Mouse (Mus musculus): ENCODE results near the gene March9. TPM values are rescaled to one million over a fixed set of nuclear protein-coding genes. Genes with fewer than 3 reads are reported as not detected.

March9 gene
- polyA plus RNA-seq, 1 experiment from 2014 or later, result 28.6 TPM

DNA sequence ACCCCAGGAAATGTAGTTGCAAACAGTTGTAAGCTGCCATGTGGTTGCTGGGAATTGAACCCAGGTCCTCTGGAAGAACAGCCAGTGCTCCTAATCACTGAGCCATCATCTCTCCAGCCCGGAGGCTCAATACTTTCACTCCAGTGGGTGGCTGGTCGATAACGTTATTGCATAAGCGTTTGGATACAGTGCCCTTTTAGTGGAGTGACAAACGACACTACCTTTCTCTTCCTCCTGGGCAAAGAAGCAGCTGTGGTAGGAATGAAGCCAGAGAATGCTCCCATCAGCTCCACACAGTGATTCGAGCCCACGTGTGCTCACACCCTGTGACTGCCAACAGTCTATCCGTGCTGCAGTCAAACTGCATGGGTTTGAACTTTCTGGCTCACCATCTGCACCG lies 11.2 kb upstream of the March9 start:
- POLR2A ChIA-PET, result no interaction called here
- no peak for ATAC-seq

DNA sequence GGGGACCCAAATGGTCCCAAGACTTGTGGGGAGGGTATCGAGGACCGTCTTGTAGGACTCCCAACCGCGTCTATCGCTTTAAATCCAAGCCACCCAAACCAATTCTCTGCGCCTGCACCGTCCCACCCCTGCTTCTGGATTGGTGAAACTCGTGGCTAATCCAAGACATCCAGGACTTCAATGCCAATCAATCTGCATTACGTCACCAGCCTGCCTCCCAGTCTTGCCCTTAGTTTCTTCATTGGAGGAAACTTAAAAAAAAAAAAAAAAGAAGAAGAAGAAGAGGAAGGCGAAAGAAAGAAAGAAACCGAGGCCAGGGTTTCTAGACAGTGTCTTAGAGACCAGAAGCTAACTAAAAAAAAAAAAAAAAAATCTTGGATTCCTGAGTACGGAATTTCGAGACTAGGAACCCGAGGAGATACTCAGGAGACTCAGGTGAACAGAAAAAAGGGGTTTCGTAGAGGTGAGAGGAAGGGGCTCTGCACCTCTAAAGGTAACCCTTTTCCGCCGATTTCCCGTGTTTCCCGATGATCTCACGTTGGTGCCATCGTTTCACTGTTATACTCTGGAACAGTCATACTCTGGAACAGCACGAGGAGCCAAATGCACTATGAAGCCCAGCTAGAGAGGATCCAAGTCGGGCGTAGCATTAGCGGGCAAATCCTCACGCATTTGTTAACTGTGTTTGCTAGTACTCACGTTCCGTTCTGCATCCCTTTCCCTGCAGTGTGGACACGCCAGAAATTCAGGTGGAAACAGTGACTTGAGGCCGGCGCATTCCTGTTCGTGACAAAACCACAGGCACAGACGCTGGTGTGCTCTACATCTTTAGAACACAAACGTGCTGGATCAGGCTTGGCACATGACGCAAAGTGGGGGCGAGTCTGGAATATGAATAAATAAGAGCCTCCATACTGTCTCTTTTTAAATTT lies 10.5 kb upstream of the March9 start, which contains the start of gene Tspan31:
Gene Tspan31, minus strand, starts transcription at position 75 of the 932 bp plus-strand sequence.
- in situ Hi-C loops (cut with MboI; ENCODE audit: low pct_unique_long_range_greater_than_20kb), result loop anchor here (25.0 kb wide), 1 partner anchor 592 kb away; the partner anchor contains the start of genes Nab2 and Nemp1

More for the DNA sequence above, 11.2 kb upstream of the March9 start:
- TF ChIP-seq CTCF (IDR thresholded peaks at IDR 0.05), result no peak
- CTCF ChIA-PET, result interaction anchor here (1.1 to 1.2 kb wide), 2 partner anchors 12 to 13 kb away, joined by 3 read pairs; no protein-coding TSS in a partner anchor
- no peaks in the 10 kb centered on the region for H3K27me3 ChIP-seq
- no peak for DNase-seq (ENCODE audit: low read depth, low spot score)
- in situ Hi-C loops (cut with MboI; ENCODE audit: low pct_unique_long_range_greater_than_20kb), result loop anchor here (25.0 kb wide), 1 partner anchor 591 kb away; the partner anchor contains the start of genes Nab2 and Nemp1

DNA sequence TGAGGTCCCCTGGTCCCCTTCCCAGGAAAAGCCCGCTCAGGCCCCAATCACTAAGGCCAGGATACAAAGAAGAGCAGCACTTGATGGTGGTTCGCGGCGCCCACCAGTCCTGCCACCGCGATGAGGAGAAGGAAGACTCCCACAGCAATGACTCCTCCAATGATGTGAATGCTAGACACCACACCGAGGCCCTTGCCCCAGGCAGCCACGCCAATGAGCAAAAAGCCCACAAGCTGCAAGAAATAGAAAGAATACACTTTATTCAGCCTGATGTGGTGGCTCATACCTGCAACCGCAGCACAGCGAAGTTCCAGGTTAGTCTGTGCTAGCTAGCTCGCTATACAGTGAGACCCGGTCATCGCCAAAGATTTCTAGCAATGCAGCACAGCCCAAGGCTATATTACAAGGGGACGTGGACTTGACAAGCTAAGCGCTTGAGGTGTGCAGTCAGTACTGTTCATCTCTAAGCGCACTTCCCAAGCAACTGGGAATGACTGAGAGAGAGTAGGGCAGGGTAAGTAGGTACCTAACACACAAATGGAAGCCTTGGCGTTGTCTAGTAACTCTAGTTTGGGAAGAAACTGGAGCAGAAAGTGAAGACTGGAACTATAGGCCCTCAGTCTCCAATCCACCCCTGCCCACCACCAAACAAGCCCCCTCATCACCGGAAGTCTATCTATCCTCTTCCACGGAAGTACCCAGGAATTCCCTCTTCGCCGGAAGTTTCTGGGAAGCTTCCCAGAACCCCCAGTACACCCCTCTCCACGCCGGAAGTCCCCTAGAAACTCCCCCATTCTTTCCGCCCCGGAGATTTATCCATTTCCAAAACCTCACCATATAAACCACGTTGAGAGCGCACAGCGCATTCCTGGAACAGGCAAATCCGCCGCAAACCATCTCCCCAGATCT lies 9.6 kb upstream of the March9 start:
- no peak for TF ChIP-seq CTCF (IDR thresholded peaks at IDR 0.05)
- no peaks in the 10 kb centered on the region for H3K27me3 ChIP-seq
- ChIA-PET CTCF (interaction anchor here (0.6 to 1.7 kb wide), 2 partner anchors 14 to 23 kb away, joined by 3 to 4 read pairs; no protein-coding TSS in a partner anchor), POLR2A (interaction anchor here (1.5 kb wide), 1 partner anchor 28 kb away, joined by 4 read pairs; the partner anchor contains the start of genes Eef1akmt3 and Mettl1)
- DNase-seq (ENCODE audit: low read depth, low spot score) (no peak), ATAC-seq (peak; percentile 28)
- in situ Hi-C loops (cut with MboI; ENCODE audit: low pct_unique_long_range_greater_than_20kb), result loop anchor here (25.0 kb wide), 1 partner anchor 593 kb away; the partner anchor contains the start of genes Nab2 and Nemp1

More for the DNA sequence above, 10.5 kb upstream of the March9 start, which contains the start of gene Tspan31:
- DNase-seq (ENCODE audit: low read depth, low spot score) (peak; percentile 75), ATAC-seq (peak; percentile 86)
- no peaks in the 10 kb centered on the region for H3K27me3 ChIP-seq
- ChIA-PET POLR2A (interaction anchor here (0.6 to 1.5 kb wide), 3 partner anchors 8 to 1478 kb away, joined by 3 to 4 read pairs (median 4); partner anchors contain the start of genes Eef1akmt3 and Mettl1), CTCF (interaction anchor here (0.6 to 1.7 kb wide), 3 partner anchors 13 to 24 kb away, joined by 3 to 4 read pairs (median 3); no protein-coding TSS in a partner anchor)
- no peak for TF ChIP-seq CTCF (IDR thresholded peaks at IDR 0.05)

DNA sequence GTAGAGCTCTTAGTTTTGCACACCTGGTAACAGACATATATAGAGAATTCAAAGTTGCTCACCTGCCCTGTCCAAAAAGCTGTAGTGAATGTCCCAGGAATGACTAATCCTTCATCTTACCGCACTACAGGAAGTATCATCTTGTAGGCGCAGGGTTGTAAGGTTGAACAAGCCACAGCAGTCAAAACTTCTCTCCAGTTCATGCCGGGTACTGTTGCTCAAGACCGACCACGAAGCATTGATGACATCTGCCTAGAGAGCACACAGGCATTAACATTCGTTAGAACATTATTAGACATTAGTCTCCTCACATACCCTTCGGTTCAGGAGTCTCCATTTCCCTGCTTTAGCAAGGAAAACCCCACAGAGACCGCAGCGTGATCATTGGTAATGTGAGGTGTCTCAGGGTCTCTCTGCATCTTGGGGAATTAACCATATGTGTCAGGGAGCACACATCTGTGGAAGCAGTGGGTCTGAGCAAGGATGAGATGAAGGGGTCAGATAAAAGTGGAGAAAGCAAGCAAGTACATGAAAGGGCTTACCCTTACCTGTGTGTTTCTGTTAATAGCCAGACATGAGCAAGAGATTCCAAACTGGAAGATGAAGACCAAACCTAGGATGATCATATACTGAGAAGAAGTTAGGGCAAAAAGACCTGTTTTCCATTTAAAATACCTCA lies 8.5 kb upstream of the March9 start:
- no peaks in the 10 kb centered on the region for H3K27me3 ChIP-seq
- ChIA-PET POLR2A (no interaction called here), CTCF (interaction anchor here (1.3 to 1.7 kb wide), 2 partner anchors 10 to 15 kb away, joined by 4 read pairs; no protein-coding TSS in a partner anchor)
- DNase-seq (ENCODE audit: low read depth, low spot score) (no peak), ATAC-seq (no peak)
- TF ChIP-seq CTCF (IDR thresholded peaks at IDR 0.05), result no peak
- in situ Hi-C loops (cut with MboI; ENCODE audit: low pct_unique_long_range_greater_than_20kb), result loop anchor here (25.0 kb wide), 1 partner anchor 594 kb away; the partner anchor contains the start of genes Nab2 and Nemp1

DNA sequence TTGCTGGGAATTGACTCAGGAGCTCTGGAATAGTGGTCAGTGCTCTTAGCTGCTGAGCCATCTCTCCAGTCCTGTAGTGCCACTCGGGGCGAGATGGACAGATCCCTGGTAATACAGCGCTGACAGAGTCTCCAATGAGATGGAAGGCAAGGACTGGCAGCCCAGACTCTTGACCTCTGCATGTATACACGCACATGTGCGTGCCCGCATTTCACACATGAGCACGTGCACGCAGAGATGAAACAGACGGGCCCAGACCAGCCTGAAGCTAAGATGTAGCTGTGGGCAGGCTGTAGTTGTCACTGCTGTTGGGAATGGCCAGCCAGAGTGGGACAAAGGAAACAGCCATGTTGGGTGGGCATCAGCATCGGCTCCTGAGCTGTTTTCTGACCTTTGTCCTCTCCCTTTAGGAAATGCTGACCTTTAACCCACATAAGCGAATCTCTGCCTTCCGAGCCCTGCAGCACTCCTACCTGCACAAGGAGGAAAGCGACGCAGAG lies 6.6 kb upstream of the March9 start:
- no peaks in the 10 kb centered on the region for H3K27me3 ChIP-seq
- DNase-seq (ENCODE audit: low read depth, low spot score) (no peak), ATAC-seq (no peak)
- no peak for TF ChIP-seq CTCF (IDR thresholded peaks at IDR 0.05)
- in situ Hi-C loops (cut with MboI; ENCODE audit: low pct_unique_long_range_greater_than_20kb), result loop anchor here (25.0 kb wide), 1 partner anchor 596 kb away; the partner anchor contains the start of genes Nab2 and Nemp1
- CTCF ChIA-PET, result no interaction called here
- POLR2A ChIA-PET, result no interaction called here

DNA sequence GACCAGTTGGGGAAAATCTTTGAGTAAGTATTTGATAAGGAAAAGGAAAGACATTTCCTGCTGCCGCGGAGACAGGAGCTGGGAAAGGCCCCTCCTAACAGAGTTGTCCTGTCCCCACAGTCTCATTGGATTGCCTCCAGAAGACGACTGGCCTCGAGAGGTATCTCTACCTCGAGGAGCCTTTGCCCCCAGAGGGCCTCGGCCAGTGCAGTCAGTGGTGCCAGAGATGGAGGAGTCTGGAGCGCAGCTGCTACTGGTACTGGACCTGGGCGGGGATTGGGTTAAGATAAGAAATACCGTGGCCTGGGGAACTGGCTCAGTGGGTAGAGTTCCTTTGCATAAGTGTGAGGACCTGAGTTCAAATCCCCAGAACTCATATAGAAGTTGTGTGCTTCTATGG lies 6.0 kb upstream of the March9 start:
- POLR2A ChIA-PET, result no interaction called here
- no peak for ATAC-seq
- no peaks in the 10 kb centered on the region for H3K27me3 ChIP-seq
- CTCF ChIA-PET, result no interaction called here
- DNase-seq (ENCODE audit: low read depth, low spot score), result no peak
- no peak for TF ChIP-seq CTCF (IDR thresholded peaks at IDR 0.05)
- in situ Hi-C loops (cut with MboI; ENCODE audit: low pct_unique_long_range_greater_than_20kb), result loop anchor here (25.0 kb wide), 1 partner anchor 596 kb away; the partner anchor contains the start of genes Nab2 and Nemp1

DNA sequence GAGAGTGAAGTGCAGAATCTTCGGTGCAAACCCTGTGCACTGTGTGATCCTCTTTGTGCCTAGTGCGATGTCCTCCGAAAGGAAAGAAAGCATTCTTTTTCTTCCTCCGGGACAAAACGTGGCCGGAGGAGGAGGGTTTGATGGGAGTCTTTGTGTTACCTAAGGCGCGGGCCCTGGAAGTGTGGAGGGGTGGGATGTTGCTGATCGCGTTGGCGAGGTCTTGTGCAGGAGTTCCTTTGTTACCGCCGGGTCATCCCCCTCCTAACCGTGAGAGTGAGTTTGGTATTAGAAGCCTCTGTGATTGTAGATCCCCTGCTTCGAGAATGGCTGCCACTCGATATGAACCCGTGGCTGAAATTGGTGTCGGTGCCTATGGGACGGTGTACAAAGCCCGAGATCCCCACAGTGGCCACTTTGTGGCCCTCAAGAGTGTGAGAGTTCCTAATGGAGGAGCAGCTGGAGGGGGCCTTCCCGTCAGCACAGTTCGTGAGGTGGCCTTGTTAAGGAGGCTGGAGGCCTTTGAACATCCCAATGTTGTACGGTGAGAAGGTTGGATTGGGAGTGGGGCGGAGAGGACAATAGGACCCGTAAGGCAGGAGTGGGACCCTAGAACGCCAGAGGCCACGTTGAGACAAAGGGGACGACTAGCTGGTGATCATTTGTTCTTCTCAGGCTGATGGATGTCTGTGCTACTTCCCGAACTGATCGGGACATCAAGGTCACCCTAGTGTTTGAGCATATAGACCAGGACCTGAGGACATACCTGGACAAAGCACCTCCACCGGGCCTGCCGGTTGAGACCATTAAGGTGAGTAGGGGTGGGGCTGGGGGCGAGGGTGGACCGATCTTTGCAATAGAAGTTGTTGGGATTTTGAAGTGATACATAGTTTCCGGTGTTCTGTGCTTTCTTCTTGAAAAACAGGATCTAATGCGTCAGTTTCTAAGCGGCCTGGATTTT lies 4.2 kb upstream of the March9 start:
- in situ Hi-C loops (cut with MboI; ENCODE audit: low pct_unique_long_range_greater_than_20kb), result loop anchor here (25.0 kb wide), 1 partner anchor 598 kb away; the partner anchor contains the start of genes Nab2 and Nemp1
- no peaks in the 10 kb centered on the region for H3K27me3 ChIP-seq
- no peak for ATAC-seq
- DNase-seq (ENCODE audit: low read depth, low spot score), result no peak
- ChIA-PET POLR2A (interaction anchor here (0.6 to 1.1 kb wide), 2 partner anchors 10 to 81 kb away, joined by 3 read pairs; partner anchors contain the start of gene Agap2), CTCF (interaction anchor here (0.8 kb wide), 1 partner anchor 9 kb away, joined by 3 read pairs; no protein-coding TSS in a partner anchor)
- TF ChIP-seq CTCF (IDR thresholded peaks at IDR 0.05), result no peak

Data from Patski (cell line).